ENCODE assay signal across 8 mouse cellular contexts in genomic region chr5:136251004-136251403, GRCm38 (mm10). TPM values are rescaled to one million over a fixed set of nuclear protein-coding genes. Genes with fewer than 3 reads are reported as not detected.
DNase-seq lines count a peak whose midpoint lies in the region; ATAC-seq and TF ChIP-seq lines count a peak whose summit lies in the region.

No protein-coding gene starts in this region.

- H3K9ac ChIP-seq in hindbrain, embryonic 11.5 days (ENCODE audit: low read depth, low read length), result no peak overlapping the region
- H3K9ac ChIP-seq in hindbrain, embryonic 16.5 days (ENCODE audit: low read depth, low read length), result no peak overlapping the region
- no peak overlapping the region for H3K9ac ChIP-seq in lung, embryonic 14.5 days

- ATAC-seq in hindbrain, embryonic 11.5 days (ENCODE audit: low FRiP score), result no peak
- ATAC-seq in hindbrain, embryonic 16.5 days, result no peak
- no peak for ATAC-seq in lung, embryonic 14.5 days (ENCODE audit: insufficient read depth)

- TF ChIP-seq CTCF in spleen, adult 2 months (IDR thresholded peaks at IDR 0.05; ENCODE audit: extremely low read depth, insufficient read depth, insufficient read length, insufficient replicate concordance), result peak; percentile 29; the same call in 1 of the 2 replicates
- peak; percentile 59 for TF ChIP-seq CTCF in lung, embryonic 14.5 days (IDR thresholded peaks at IDR 0.05; ENCODE audit: low read depth)

- WGBS in hindbrain, embryonic 11.5 days, result 46% methylated on average over 7 of the region's 7 CpGs
- WGBS in hindbrain, embryonic 16.5 days, result 48% methylated on average over 7 of the region's 7 CpGs
- 79% methylated on average over 7 of the region's 7 CpGs for WGBS in spleen, adult 2 months
- 46% methylated on average over 7 of the region's 7 CpGs for WGBS in lung, embryonic 14.5 days

- H3K27me3 ChIP-seq in hindbrain, embryonic 11.5 days (ENCODE audit: control insufficient read depth, insufficient read depth, low read length), result no peaks in the 10 kb centered on the region
- no peaks in the 10 kb centered on the region for H3K27me3 ChIP-seq in hindbrain, embryonic 16.5 days (replicated peaks; ENCODE audit: control insufficient read depth, insufficient read depth, low read length)
- H3K27me3 ChIP-seq in spleen, adult 2 months (ENCODE audit: control insufficient read depth, insufficient read depth, low read length), result no peaks in the 10 kb centered on the region
- H3K27me3 ChIP-seq in lung, embryonic 14.5 days (ENCODE audit: insufficient read depth, low read length), result no peaks in the 10 kb centered on the region

- H3K9me3 ChIP-seq in hindbrain, embryonic 11.5 days (ENCODE audit: control insufficient read depth, low read length), result no peaks in the 10 kb centered on the region
- no peaks in the 10 kb centered on the region for H3K9me3 ChIP-seq in hindbrain, embryonic 16.5 days (ENCODE audit: control insufficient read depth, low read length)
- no peaks in the 10 kb centered on the region for H3K9me3 ChIP-seq in lung, embryonic 14.5 days (ENCODE audit: low read depth, low read length)

- DNase-seq in hindbrain, embryonic 11.5 days (ENCODE audit: low spot score), result peak; percentile 53
- DNase-seq in spleen, adult 2 months (ENCODE audit: low read depth in 1 of 2, low spot score in 2 of 2), result peak in 1 of 2 experiments; percentile 42
- no peak for DNase-seq in spleen, adult 12 weeks (ENCODE audit: low spot score)
- peak; percentile 45 for DNase-seq in adrenal gland, adult 2 months
- DNase-seq in lung, embryonic 14.5 days, result peak; percentile 52
- DNase-seq in thymus, postnatal 4 days, result peak; percentile 74
- DNase-seq in heart, adult 11 months, result no peak

- no peaks in the 10 kb centered on the region for H3K4me1 ChIP-seq in hindbrain, embryonic 11.5 days (replicated peaks; ENCODE audit: control insufficient read depth, insufficient read depth, low read length)
- H3K4me1 ChIP-seq in hindbrain, embryonic 16.5 days (ENCODE audit: control insufficient read depth, insufficient read depth, low read depth, low read length), result 0 out of 2 replicates have a peak, but pooled peaks cover 1% of the 10 kb centered on the region
- peaks cover 6% of the 10 kb centered on the region; the same call in 1 of the 2 replicates for H3K4me1 ChIP-seq in spleen, adult 2 months (ENCODE audit: control insufficient read depth, insufficient read depth, insufficient read length)
- no peaks in the 10 kb centered on the region for H3K4me1 ChIP-seq in lung, embryonic 14.5 days (ENCODE audit: insufficient read depth)

- no peak for TF ChIP-seq POLR2A in spleen, adult 2 months (IDR thresholded peaks at IDR 0.05; ENCODE audit: low read depth, low read length)

- H3K36me3 ChIP-seq in hindbrain, embryonic 11.5 days (ENCODE audit: control insufficient read depth, insufficient read depth, low read length), result no peaks in the 10 kb centered on the region
- peaks cover 3% of the 10 kb centered on the region for H3K36me3 ChIP-seq in hindbrain, embryonic 16.5 days (ENCODE audit: control insufficient read depth, insufficient read depth, low read length)
- peaks cover 7% of the 10 kb centered on the region for H3K36me3 ChIP-seq in spleen, adult 2 months (ENCODE audit: control insufficient read depth, insufficient read depth, low read length)
- no peaks in the 10 kb centered on the region; the same call in 1 of the 2 replicates for H3K36me3 ChIP-seq in lung, embryonic 14.5 days (ENCODE audit: insufficient read depth)

- no peak overlapping the region for H3K4me3 ChIP-seq in hindbrain, embryonic 11.5 days (ENCODE audit: low read depth, low read length)
- H3K4me3 ChIP-seq in hindbrain, embryonic 16.5 days (ENCODE audit: low read length), result no peak overlapping the region
- no peak overlapping the region for H3K4me3 ChIP-seq in spleen, adult 2 months (ENCODE audit: extremely low read depth, insufficient read depth, insufficient read length)
- H3K4me3 ChIP-seq in lung, embryonic 14.5 days (ENCODE audit: low read depth, low read length), result no peak overlapping the region

- H3K4me2 ChIP-seq in hindbrain, embryonic 11.5 days (replicated peaks; ENCODE audit: low read depth, low read length), result no peak overlapping the region
- H3K4me2 ChIP-seq in hindbrain, embryonic 16.5 days (ENCODE audit: low read length), result no peak overlapping the region
- H3K4me2 ChIP-seq in lung, embryonic 14.5 days, result no peak overlapping the region

- H3K27ac ChIP-seq in hindbrain, embryonic 11.5 days (ENCODE audit: low read depth, low read length), result no peak overlapping the region
- no peak overlapping the region for H3K27ac ChIP-seq in hindbrain, embryonic 16.5 days (ENCODE audit: low read depth, low read length)
- H3K27ac ChIP-seq in spleen, adult 2 months (ENCODE audit: insufficient read depth, low read length), result no peak overlapping the region
- no peak overlapping the region for H3K27ac ChIP-seq in lung, embryonic 14.5 days (ENCODE audit: low read depth)

RNA-seq across cellular contexts. Expression of gene Sh2b2, which starts 4.6 kb away (rescaled TPM):
- 9.9 and 11.2 TPM in 2 replicates for polyA plus RNA-seq in hindbrain, embryonic 11.5 days (2014; fragmentation: Nextera tagmentation; extraction: Ambion mirVana)
- 19.4 and 24.9 TPM in 2 replicates for polyA plus RNA-seq in hindbrain, embryonic 16.5 days (2015; fragmentation: Nextera tagmentation; extraction: Ambion mirVana)
- 18.8 and 30.3 TPM in 2 replicates for polyA plus RNA-seq in spleen, adult 2 months (2012; rRNA removed)
- total RNA-seq in adrenal gland, adult 2 months (2021), result 10 to 100 TPM; 27.0 to 30.0 TPM
- polyA plus RNA-seq in adrenal gland, adult 2 months (2012; rRNA removed), result 57.6 and 89.9 TPM in 2 replicates
- polyA plus RNA-seq in lung, embryonic 14.5 days (2014; fragmentation: Nextera tagmentation; extraction: Ambion mirVana), result 5.7 and 5.9 TPM in 2 replicates

RNA-seq across cellular contexts. Expression of gene Prkrip1, which starts 52.2 kb away (rescaled TPM):
- polyA plus RNA-seq in hindbrain, embryonic 11.5 days (2014; fragmentation: Nextera tagmentation; extraction: Ambion mirVana), result 86.1 and 87.6 TPM in 2 replicates
- polyA plus RNA-seq in hindbrain, embryonic 16.5 days (2015; fragmentation: Nextera tagmentation; extraction: Ambion mirVana), result 63.1 and 67.2 TPM in 2 replicates
- polyA plus RNA-seq in spleen, adult 2 months (2012; rRNA removed), result 7.3 and 8.8 TPM in 2 replicates
- 10 to 100 TPM; 33.7 to 34.5 TPM for total RNA-seq in adrenal gland, adult 2 months (2021)
- polyA plus RNA-seq in adrenal gland, adult 2 months (2012; rRNA removed), result 2.5 and 4.3 TPM in 2 replicates
- 52.1 and 60.3 TPM in 2 replicates for polyA plus RNA-seq in lung, embryonic 14.5 days (2014; fragmentation: Nextera tagmentation; extraction: Ambion mirVana)

Comparison
In these comparisons a context has a peak if more than half of its experiments do, and no peak if none do; other contexts are left out.
1. DNase-seq: peak in hindbrain, embryonic 11.5 days (single experiment), adrenal gland, adult 2 months (single experiment), lung, embryonic 14.5 days (single experiment) and thymus, postnatal 4 days (single experiment); none in spleen, adult 12 weeks (single experiment) and heart, adult 11 months (single experiment).